Mouse (Mus musculus): ENCODE results near the gene Haghl.
"Not testable (repeated sequence)": the region's sequence is repeated elsewhere in the genome, so short reads cannot be mapped to it uniquely, and the experiment has no call there.

Haghl gene

DNA sequence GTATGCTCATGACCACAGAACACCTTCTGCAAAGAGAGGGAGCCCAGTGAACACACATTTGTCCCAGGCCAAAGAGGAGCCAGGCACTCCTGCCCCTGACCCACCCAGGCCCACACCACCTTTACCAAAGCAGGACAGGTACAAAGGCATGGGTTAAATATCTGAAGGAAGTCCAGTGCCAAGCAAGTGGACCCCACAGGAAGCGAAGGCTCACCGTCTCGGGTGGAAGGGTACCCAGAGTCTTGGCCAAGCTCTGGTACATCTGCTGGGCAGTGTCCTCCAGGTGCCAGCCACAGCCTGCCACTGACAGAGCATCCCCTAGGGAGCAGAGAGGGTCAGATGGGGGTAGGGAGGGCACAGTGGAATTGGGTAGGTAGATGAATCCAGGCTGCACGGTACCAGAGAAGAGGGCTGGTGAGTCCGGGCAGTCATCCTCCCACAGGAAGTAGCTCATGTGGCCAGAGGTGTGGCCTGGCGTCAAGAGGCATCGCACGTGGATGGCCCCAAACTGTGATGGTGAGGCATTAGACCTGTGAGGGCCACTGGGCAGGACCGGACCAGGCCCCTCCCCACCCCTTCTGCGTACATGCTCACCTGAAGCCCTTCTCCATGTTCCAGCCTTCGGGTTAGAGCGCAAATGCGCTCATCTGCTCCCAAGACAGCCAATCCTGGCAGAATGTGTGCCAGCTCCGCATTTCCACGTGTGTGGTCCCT, 1.5 kb downstream of the Haghl start:
- no peak for DNase-seq

- DNase-seq = no peak
These were observed 2.4 kb downstream of the Haghl start for GRCm38 (mm10) chr17:25783086-25783485.

GRCm38 (mm10) chr17:25781339-25781738, 4.1 kb downstream of the Haghl start:
- no peak for DNase-seq

- no peak for DNase-seq
These were observed 7.5 kb downstream of the Haghl start for GRCm38 (mm10) chr17:25777948-25778347.

DNA sequence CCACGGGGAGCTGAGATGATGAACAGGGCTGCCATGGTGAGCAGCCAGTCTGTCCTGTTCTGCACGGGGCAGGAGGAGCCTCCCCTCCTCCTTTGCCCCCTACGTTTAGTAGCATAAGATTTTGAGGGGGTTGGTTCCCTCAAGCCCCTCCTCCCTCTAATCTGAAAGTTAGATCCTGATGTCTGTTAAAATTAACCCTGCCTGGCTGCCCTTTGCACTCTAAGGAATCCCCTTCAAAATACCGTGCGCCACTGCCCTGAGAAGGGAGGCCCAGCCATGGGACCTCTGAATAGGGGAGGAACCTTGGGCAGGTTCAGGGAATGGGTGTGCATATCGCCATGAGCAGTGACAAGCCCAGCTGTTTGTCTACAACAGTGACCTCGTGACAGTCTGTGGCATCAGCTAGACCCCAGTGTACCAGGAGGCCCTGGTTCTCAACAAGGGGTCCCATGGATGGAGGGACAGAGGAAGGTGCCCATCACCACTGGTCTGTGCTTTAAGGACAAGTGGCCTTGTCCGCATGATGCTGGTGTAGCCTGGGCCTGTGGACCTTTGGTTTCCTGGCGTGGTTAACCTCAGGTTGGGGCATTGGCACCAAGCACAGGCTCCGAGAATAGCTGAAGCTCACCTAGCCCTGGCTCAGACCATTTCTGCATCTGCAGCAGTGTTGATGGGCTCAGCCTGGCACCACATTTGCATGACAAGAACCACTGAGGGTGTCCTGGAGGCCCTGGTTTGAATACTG, 10.0 kb downstream of the Haghl start:
- no peak for DNase-seq

- DNase-seq = peak; percentile 97
These were observed 11.8 kb downstream of the Haghl start, which contains the start of gene Narfl for GRCm38 (mm10) chr17:25773549-25774120. Narfl (plus strand) TSS chr17:25773776.

DNA sequence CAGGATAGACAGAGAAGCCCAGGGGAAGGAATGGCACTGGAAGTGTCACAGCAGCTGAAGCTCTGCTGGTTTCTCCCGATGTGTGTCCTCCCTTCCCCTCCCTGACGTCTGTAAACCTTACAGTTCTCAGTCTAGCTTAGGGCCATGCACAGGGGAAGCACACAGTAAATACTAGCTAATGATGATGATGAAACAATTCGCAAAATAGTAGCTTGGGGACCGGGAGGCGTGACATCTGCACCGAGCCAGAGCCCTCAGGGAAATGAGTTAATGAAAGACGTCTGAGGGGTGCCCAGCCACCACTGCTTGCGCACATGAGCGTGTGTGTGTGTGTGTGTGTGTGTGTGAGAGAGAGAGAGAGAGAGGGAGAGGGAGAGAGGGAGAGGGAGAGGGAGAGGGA, 16.1 kb downstream of the Haghl start:
- no peak for DNase-seq

DNA sequence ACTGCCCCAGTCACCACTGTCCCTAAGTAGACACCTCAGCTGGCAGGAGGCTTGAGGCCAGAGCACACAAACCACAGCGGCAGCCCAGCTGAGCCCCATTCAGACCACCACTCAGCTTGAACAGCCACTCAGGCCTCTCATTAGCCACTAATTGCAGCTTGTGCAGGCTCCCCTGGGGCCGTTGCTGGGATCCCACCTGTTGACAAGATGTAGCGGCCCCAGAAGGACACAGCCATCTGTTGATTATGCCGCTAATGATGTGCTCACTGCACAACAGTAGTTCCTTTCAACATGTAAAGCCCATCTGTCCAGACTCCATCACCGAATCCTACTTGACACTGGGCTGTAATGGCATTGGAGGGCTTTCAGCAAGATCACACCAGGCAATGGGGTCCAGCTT, 19.6 kb downstream of the Haghl start:
- DNase-seq = no peak

- no peak for DNase-seq
These were observed 22.9 kb downstream of the Haghl start for GRCm38 (mm10) chr17:25762591-25762990.

GRCm38 (mm10) chr17:25761561-25761970, 23.9 kb downstream of the Haghl start:
- DNase-seq = peak; percentile 78

DNA sequence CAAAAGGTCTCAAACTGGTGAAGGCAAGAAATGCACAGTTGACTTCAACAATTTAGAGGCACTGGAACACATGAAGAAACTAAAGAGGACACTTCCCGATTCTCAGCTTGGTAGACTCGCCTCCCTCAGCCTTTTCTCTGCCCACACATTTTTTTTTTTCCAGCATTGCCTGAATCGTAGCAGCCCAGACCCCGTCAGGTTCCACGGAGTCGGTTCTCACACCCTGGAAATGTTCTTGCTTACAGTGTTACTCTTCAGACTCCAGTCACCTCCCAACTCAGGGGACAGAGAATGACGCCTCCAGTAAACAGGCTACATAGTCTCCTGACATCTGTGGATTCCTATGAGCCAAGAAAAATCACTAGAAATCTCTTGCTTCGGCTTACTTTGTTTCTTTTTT, 25.3 kb downstream of the Haghl start:
- DNase-seq = no peak

- no peak for DNase-seq
These were observed 27.8 kb downstream of the Haghl start for GRCm38 (mm10) chr17:25757691-25758090.

DNA sequence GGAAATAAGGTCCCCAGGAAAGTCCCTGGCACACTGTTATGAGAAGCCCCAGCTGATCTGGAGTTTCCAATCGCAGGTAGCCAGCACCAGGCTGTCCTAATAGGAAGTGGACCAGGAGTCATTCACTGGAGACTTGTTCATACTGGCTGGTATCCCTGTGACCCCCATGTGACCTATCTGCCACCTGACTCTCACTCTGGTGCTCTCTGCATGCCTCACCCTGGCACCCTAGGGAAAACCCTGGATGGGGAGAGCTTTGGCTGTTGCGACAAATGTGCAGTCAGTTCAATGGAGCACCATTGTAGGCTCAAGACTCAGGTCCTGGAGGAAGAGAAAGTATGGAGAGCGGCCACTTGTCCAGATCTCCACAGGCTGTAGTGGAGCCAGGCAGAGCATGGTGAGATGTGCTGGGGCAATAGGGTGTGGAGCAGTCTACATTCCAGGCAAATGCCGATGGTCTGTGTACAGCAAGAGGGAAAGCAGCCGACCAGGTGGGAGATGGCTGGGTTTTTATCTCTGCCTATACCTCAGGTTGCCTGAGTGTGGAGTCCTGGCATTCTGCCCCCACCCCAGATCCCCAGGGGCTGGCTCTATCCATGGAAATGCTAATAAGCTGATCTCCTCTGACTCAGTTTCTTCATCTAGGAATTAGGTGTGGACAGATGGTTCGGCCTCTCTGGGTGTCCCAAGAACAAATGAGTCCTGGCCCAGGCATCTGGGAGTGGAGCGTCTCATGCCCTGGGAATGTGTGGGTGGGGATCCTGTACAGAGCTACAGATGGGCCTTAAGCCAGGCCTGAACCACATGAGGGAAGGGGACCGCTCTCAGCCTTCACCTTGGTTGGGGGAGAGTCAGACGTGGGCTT, 28.9 kb downstream of the Haghl start:
- no peak for DNase-seq

DNA sequence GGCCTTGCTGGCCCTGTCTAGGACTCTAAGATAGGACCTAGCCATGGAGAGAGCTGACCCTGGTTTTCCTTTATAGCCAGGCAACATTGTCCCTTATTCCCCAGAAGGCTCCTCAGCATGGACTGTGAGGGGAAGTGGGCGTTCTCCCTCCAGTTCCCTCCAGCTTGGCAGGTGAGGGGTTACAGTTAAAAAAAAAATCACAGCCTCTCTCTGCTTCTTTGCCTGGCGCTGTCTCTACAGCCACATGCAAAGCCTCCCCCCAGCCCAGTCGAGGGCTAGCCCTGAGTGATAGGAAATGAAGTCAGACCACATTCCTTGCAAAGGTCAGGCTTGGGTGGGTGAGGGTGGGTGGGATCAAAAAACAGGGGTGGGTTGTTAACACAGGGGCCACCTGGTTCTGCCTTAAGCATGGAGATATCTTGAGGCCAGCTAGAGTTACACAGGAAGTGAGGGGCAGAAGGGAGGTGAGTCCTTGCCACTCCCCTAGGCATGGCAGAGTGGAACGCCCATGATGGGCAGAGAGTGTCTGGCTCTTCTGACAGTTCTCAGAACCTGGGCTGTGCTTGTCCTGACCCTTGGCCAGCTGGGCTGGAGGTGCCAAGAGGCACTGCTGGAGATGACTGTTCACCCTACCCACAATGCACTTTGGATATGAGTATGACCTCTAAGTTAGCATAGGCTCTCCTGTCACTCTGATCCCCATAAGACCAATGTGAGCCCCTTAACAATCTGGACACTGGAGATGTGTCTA, 29.7 kb downstream of the Haghl start:
- no peak for DNase-seq

GRCm38 (mm10) chr17:25755086-25755485, 30.4 kb downstream of the Haghl start:
- DNase-seq = no peak

- DNase-seq = no peak
These were observed 31.2 kb downstream of the Haghl start, which contains the start of gene Msln for GRCm38 (mm10) chr17:25754241-25754640. Msln (minus strand) TSS chr17:25754378.

- no peak for DNase-seq
These were observed 34.0 kb downstream of the Haghl start for GRCm38 (mm10) chr17:25751446-25751845.

GRCm38 (mm10) chr17:25749314-25749713, 36.2 kb downstream of the Haghl start:
- DNase-seq = no peak

GRCm38 (mm10) chr17:25748238-25748637, 37.2 kb downstream of the Haghl start:
- DNase-seq = no peak

DNA sequence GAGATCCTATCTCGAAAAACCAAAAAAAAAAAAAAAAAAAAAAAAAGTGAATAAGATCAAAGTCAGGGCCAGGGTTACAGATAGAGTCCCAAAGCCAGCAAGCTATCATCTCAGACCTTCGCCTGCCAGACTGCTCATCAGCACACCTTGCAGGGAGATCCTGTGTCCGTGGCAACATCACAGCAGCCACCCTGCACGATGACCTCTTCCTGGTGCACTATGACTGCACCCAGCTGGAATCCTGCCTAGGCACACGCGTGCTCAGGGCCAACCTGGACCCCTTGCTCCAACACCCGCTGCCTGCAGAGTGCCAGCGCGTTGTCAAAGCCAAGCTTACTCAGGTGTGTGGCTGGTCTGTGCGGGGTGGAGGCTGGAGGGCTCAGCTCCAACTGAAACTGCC, 41.2 kb downstream of the Haghl start:
- DNase-seq = no peak

- no peak for DNase-seq
These were observed 41.6 kb downstream of the Haghl start for GRCm38 (mm10) chr17:25743831-25744230.

DNA sequence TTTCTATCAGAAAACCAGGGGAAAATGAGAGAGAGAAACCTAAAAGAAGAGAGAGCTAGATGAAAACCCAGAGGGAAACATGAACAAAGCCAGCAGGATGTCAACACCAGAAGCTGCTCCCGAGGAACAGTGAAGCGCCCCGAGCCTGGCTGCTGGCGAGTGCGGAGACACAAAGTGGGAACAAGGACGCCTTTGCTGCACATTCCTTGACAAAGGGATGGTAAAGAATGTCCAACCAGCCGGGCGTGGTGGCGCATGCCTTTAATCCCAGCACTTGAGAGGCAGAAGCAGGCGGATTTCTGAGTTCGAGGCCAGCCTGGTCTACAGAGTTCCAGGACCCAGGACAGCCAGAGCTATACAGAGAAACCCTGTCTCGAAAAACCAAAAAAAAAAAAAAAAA, 44.0 kb downstream of the Haghl start:
- not testable (repeated sequence) for DNase-seq
